Mouse (Mus musculus): Measurements from ENCODE around the gene Defb13.
"Not testable (repeated sequence)": the region's sequence is repeated elsewhere in the genome, so short reads cannot be mapped to it uniquely, and the experiment has no call there.

Defb13 gene

DNA sequence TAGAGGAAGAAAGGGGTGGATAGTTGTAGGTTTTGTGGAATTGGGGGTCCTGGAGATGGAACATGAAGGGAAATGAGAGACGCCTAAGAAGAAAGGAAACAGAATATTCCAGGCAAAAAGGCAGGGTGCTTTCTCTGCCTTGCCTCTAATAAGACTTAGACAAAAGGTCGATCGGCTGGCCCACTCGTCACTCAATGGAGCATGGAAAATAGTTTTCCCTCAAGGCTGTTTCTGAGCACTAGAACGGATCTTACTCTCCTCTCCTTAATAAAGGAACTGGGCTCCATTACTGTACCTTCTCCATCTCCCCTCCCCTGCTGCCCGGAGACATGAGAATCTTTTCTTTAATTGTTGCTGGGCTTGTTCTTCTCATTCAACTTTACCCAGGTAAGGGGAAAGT lies at the start of gene Defb13:
Gene Defb13 (plus strand): TSS at position 301 of the 400 bp plus-strand sequence.
- DNase-seq = no peak

DNA sequence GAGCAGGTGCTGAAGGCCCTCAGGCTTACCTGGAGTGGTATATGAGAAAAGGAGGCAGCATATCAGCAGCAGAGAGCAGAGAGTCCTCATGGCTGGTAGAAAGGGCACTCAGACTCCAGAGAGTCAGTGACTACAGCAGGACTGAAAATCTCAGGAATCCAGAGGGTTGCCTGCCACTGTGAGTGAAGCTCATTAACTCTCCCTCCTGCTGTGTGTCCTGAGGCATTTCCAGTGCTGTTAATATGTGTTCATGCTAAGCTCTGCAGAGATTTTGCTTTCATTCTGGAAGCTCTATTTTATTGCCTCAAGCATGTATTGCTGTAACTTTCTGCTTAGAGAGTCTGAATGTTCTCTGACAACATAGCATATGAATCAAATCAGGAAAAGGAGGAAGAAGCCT lies 40.3 kb upstream of the Defb13 start, which contains the start of gene Defb11:
Gene Defb11 (minus strand): TSS at position 123 of the 400 bp plus-strand sequence.
- DNase-seq = not testable (repeated sequence)

GRCm38 (mm10) chr8:21911931-21912330 lies 34.6 kb upstream of the Defb13 start:
- no peak for DNase-seq

DNA sequence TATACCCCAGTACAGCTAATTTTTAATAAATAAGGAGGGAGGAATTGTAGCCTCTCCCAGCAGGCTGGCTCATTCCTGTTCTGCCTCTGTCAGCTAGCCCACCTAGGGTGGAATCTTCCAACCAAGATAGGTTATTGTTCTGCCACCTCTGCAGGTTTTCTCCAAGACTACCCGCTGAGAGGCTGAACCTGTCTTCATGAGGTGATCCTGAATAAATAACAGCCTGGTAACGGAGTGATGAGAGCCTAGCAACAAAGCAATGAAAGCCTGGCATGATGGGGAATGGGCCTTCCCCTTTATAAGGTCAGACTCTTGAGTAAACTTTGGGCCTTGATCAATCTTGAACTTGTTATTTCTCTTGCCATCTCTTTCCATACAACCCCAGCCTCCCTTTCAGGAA lies 34.0 kb upstream of the Defb13 start:
- no peak for DNase-seq

DNA sequence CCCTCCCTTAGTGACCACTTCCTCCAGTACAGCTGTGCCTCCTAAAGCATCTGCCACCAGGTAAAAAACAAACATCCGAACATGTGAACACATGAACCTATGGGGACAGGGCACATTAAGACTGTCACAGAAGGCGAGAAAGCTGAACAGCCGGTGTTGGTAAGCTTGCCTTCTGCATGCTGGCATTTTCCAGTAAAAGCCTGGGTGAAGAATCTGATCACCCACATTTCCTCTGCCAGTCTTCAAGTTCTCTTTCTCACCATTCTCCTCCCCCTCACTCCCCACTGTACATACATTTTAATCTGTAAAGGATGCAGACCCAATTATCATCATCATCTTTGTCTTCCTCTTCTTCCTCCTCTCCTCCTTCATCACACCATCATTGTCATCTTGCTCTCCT lies 30.9 kb upstream of the Defb13 start:
- DNase-seq = no peak

- DNase-seq = not testable (repeated sequence)
Observed at GRCm38 (mm10) chr8:21930754-21931153, 15.8 kb upstream of the Defb13 start.

- no peak for DNase-seq
Observed at GRCm38 (mm10) chr8:21932610-21933009, 14.0 kb upstream of the Defb13 start, which contains the start of gene Defb15. TSS of gene Defb15 (minus strand) at chr8:21932710.

- not testable (repeated sequence) for DNase-seq
Observed at GRCm38 (mm10) chr8:21938052-21938451, 8.5 kb upstream of the Defb13 start, which contains the start of gene Defb35. TSS of gene Defb35 (plus strand) at chr8:21938352.

GRCm38 (mm10) chr8:21947311-21948017 lies 902 bp downstream of the Defb13 start:
- DNase-seq = no peak

GRCm38 (mm10) chr8:21955321-21955720 lies 8.8 kb downstream of the Defb13 start:
- peak; percentile 51 for DNase-seq

GRCm38 (mm10) chr8:21956336-21956735 lies 9.8 kb downstream of the Defb13 start:
- no peak for DNase-seq

DNA sequence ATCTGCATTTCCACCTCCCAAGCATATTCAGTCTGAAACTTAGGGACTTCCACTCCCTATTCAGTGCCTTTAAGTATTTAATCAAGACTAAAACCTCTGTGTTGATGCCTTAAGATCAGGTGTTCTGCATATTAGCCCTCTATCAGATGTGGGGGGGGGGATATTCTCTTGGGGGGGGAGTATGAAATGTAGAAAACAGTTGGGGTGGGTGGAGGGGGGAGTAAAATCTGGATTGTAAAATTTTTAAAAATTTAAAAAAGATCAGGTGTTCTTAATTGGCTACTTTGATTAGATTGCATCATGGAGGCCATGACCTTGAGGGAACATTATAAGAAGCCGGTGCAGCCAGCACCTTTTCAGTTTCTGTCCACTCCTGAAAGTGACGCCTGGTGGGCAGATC lies 11.9 kb downstream of the Defb13 start, which contains the start of gene Fam90a1a:
Gene Fam90a1a (plus strand): TSS at position 301 of the 400 bp plus-strand sequence.
- no peak for DNase-seq

DNA sequence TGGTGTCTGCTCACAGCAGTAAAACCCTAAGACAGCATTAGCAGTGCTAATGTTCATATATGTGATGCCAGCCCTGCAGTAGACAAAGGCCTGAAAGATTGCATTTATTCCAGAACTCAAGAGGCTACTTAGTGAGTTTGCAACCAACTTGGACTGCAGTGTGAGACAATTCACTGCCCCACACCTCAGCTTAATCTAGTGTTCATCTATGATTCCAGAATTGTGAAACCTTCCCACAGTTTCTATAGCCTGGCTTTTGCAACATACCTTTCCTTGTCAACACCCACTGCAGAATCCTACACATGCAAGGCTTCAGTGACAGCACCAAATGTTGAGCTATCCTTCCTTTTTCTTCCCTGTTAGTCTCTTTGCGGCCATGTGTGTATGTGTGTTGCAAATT lies 20.1 kb downstream of the Defb13 start:
- DNase-seq = no peak

- DNase-seq = no peak
Observed at GRCm38 (mm10) chr8:21969475-21969874, 22.9 kb downstream of the Defb13 start, which contains the start of gene Ccdc70. TSS of gene Ccdc70 (plus strand) at chr8:21969775.

DNA sequence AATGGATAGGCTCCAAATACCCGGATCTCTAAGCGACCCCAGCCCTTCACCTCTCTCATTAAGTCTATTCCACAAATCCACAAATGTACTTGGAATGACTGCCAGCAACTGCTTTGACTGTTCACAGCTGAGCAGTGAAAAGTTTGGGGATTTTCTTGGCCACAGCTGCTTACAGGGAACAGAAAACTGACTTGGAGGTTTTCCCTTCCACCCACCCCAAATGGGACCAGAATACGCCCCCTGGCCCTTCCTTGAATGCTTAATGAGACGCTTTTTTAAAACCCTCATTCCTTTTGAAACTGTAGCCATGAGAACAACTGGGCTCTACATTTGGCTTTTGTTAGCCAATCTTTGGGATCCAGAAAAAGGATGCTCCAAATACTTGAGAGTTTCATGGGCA lies 31.6 kb downstream of the Defb13 start:
- no peak for DNase-seq

GRCm38 (mm10) chr8:21981664-21982337 lies 35.2 kb downstream of the Defb13 start:
- no peak for DNase-seq

GRCm38 (mm10) chr8:21992184-21992583 lies 45.6 kb downstream of the Defb13 start:
- DNase-seq = peak; percentile 48

- DNase-seq = no peak
Observed at GRCm38 (mm10) chr8:21995181-21995580, 48.6 kb downstream of the Defb13 start.
